ENCODE assay signal across 8 mouse cellular contexts in the genomic region with DNA sequence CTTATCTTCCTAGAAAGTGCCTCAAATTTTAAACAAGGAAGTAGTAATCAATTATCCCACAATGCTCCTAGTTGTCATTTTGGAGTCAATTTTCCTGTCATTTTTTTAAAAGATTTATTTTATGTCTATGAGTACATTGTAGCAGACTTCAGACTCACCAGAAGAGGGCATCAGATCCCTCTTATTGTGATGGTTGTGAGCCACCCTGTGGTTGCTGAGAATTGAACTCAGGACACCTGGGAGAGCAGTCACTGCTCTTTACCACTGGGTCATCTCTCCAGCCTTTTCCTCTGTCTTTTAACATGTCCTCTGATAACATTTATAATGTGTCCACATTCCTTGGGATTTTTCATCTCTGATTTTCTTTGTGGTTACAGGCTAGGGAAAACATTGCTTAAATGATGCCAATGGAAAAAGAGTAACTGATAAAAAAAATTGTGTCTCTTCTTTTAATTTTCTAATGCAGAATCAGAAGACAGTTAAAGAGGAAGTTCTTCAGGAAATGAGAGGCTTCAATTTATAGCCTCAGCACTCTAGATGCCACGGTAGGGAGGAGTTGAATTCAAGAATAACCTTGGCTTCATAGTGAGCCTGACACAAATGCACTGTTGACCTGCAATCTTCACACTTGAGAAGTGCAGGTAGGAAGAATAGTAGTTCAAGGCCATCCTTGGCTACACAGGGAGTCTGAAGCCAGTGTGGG. TPM values are rescaled to one million over a fixed set of nuclear protein-coding genes. Genes with fewer than 3 reads are reported as not detected.
A peak's percentile ranks its signal among the peaks of the same experiment; 100 is the strongest.
DNase-seq lines count a peak whose midpoint lies in the region; ATAC-seq and TF ChIP-seq lines count a peak whose summit lies in the region.

No protein-coding gene starts in this region.

- no peaks in the 10 kb centered on the region for H3K9me3 ChIP-seq in forebrain, embryonic 11.5 days (ENCODE audit: control insufficient read depth, low read length)
- no peaks in the 10 kb centered on the region for H3K9me3 ChIP-seq in kidney, postnatal 0 days (replicated peaks; ENCODE audit: low read length)
- H3K9me3 ChIP-seq in stomach, embryonic 16.5 days (replicated peaks; ENCODE audit: control insufficient read depth, low read length) = no peaks in the 10 kb centered on the region

- WGBS in forebrain, embryonic 11.5 days = 88% methylated on average over 1 of the region's 1 CpGs
- 83% methylated on average over 1 of the region's 1 CpGs for whole genome bisulfite sequencing in kidney, postnatal 0 days
- WGBS in stomach, embryonic 16.5 days = 85% methylated on average over 1 of the region's 1 CpGs

- peak overlapping the region; percentile 59; the same call in 1 of the 2 replicates for H3K27ac ChIP-seq in forebrain, embryonic 11.5 days (ENCODE audit: low read depth, low read length)
- H3K27ac ChIP-seq in kidney, postnatal 0 days = peak overlapping the region; percentile 85
- H3K27ac ChIP-seq in stomach, embryonic 16.5 days (ENCODE audit: low read length) = peak overlapping the region; percentile 69

- no peaks in the 10 kb centered on the region for H3K36me3 ChIP-seq in forebrain, embryonic 11.5 days (ENCODE audit: control insufficient read depth, insufficient read depth, low read length)
- no peaks in the 10 kb centered on the region for H3K36me3 ChIP-seq in kidney, postnatal 0 days (ENCODE audit: insufficient read depth, low read length)
- H3K36me3 ChIP-seq in stomach, embryonic 16.5 days (ENCODE audit: control insufficient read depth, insufficient read depth, low read length) = no peaks in the 10 kb centered on the region

- TF ChIP-seq CTCF in kidney, postnatal 0 days (IDR thresholded peaks at IDR 0.05; ENCODE audit: low read depth) = peak; percentile 84

- peak; percentile 38 for DNase-seq in layer of hippocampus, adult 9-10 months (ENCODE audit: low spot score)
- DNase-seq in layer of hippocampus, postnatal 36 days = no peak
- peak; percentile 65 for DNase-seq in NIH3T3 (ENCODE audit: low read depth)
- DNase-seq in forebrain, embryonic 11.5 days (ENCODE audit: low spot score) = no peak
- peak; percentile 60 for DNase-seq in kidney, postnatal 0 days (ENCODE audit: low spot score)
- DNase-seq in testis, postnatal 14 days (ENCODE audit: low spot score) = no peak

- peaks cover 4% of the 10 kb centered on the region; the same call in 1 of the 2 replicates for H3K4me1 ChIP-seq in forebrain, embryonic 11.5 days (replicated peaks; ENCODE audit: control insufficient read depth, insufficient read depth, low read length)
- H3K4me1 ChIP-seq in kidney, postnatal 0 days (replicated peaks; ENCODE audit: insufficient read depth, low read length) = no peaks in the 10 kb centered on the region
- H3K4me1 ChIP-seq in stomach, embryonic 16.5 days (ENCODE audit: control insufficient read depth, insufficient read depth, low read length) = peaks cover 16% of the 10 kb centered on the region

- peak overlapping the region; percentile 48; the same call in 1 of the 2 replicates for H3K9ac ChIP-seq in forebrain, embryonic 11.5 days (ENCODE audit: low read length)
- no peak overlapping the region for H3K9ac ChIP-seq in kidney, postnatal 0 days (ENCODE audit: low read depth, low read length)
- peak overlapping the region; percentile 54; the same call in 1 of the 2 replicates for H3K9ac ChIP-seq in stomach, embryonic 16.5 days (ENCODE audit: low read length)

- H3K27me3 ChIP-seq in forebrain, embryonic 11.5 days (ENCODE audit: control insufficient read depth, insufficient read depth, low read length) = no peaks in the 10 kb centered on the region
- H3K27me3 ChIP-seq in kidney, postnatal 0 days (ENCODE audit: insufficient read depth, low read length) = no peaks in the 10 kb centered on the region
- H3K27me3 ChIP-seq in stomach, embryonic 16.5 days (ENCODE audit: control insufficient read depth, insufficient read depth, low read length) = no peaks in the 10 kb centered on the region

- peak overlapping the region; percentile 66 for H3K4me3 ChIP-seq in forebrain, embryonic 11.5 days (ENCODE audit: low read depth, low read length)
- peak overlapping the region; percentile 64; the same call in 1 of the 2 replicates for H3K4me3 ChIP-seq in kidney, postnatal 0 days (replicated peaks; ENCODE audit: low read depth, low read length)
- peak overlapping the region; percentile 67 for H3K4me3 ChIP-seq in stomach, embryonic 16.5 days (replicated peaks; ENCODE audit: low read length)

- peak; percentile 57 for ATAC-seq in forebrain, embryonic 11.5 days (replicated peaks; ENCODE audit: low FRiP score)
- ATAC-seq in kidney, postnatal 0 days (replicated peaks; ENCODE audit: low FRiP score, low read depth) = peak; percentile 9; the same call in 1 of the 2 replicates
- ATAC-seq in megakaryocyte, adult 5-6 weeks (ENCODE audit: poor library complexity, severe bottlenecking) = peak; percentile 46
- no peak for ATAC-seq in stomach, embryonic 16.5 days (ENCODE audit: insufficient read depth, low FRiP score)

- H3K4me2 ChIP-seq in forebrain, embryonic 11.5 days (ENCODE audit: low read depth, low read length, severe bottlenecking) = peak overlapping the region; percentile 57
- H3K4me2 ChIP-seq in kidney, postnatal 0 days (ENCODE audit: low read length) = peak overlapping the region; percentile 75
- peak overlapping the region; percentile 76 for H3K4me2 ChIP-seq in stomach, embryonic 16.5 days (ENCODE audit: low read depth, low read length)

RNA-seq across cellular contexts. Expression of gene Fh1, which starts 0.7 kb away (rescaled TPM):
- 10 to 100 TPM; 73.6 to 78.2 TPM for total RNA-seq in layer of hippocampus, postnatal 36 days (2021)
- polyA plus RNA-seq in forebrain, embryonic 11.5 days (2014; fragmentation: Nextera tagmentation; extraction: Ambion mirVana) = 95.7 and 113 TPM in 2 replicates
- polyA plus RNA-seq in kidney, postnatal 0 days (2015; fragmentation: Nextera tagmentation; extraction: Ambion mirVana) = 161 and 162 TPM in 2 replicates
- 85.8 and 106 TPM in 2 replicates for total RNA-seq in megakaryocyte, adult 5-6 weeks (2015)
- total RNA-seq in megakaryocyte, adult 5-6 weeks (2017) = 65.9 and 70.7 TPM in 2 replicates
- 131 and 135 TPM in 2 replicates for polyA plus RNA-seq in stomach, embryonic 16.5 days (2015; fragmentation: Nextera tagmentation; extraction: Ambion mirVana)

RNA-seq across cellular contexts. Expression of gene Kmo, which starts 6.0 kb away (rescaled TPM):
- under 1 TPM in 1 of 2 experiments, not detected in 1; 0.38 TPM for total RNA-seq in layer of hippocampus, postnatal 36 days (2021)
- 0.25 TPM in 1 of 2 replicates, not detected in the other for polyA plus RNA-seq in forebrain, embryonic 11.5 days (2014; fragmentation: Nextera tagmentation; extraction: Ambion mirVana)
- 0.43 and 0.49 TPM in 2 replicates for polyA plus RNA-seq in kidney, postnatal 0 days (2015; fragmentation: Nextera tagmentation; extraction: Ambion mirVana)
- 15.3 and 15.9 TPM in 2 replicates for total RNA-seq in megakaryocyte, adult 5-6 weeks (2015)
- total RNA-seq in megakaryocyte, adult 5-6 weeks (2017) = 27.6 and 34.5 TPM in 2 replicates
- polyA plus RNA-seq in stomach, embryonic 16.5 days (2015; fragmentation: Nextera tagmentation; extraction: Ambion mirVana) = 0.70 and 1.2 TPM in 2 replicates

Comparison
In these comparisons a context has a peak if more than half of its experiments do, and no peak if none do; other contexts are left out.
1. DNase-seq: peak in layer of hippocampus, adult 9-10 months (single experiment), NIH3T3 (single experiment) and kidney, postnatal 0 days (single experiment); none in layer of hippocampus, postnatal 36 days (0 of 2), forebrain, embryonic 11.5 days (single experiment) and testis, postnatal 14 days (single experiment).
2. Peak in every context shown above with its lines, with median percentiles within 50 percentile points of each other: H3K27ac ChIP-seq, H3K4me2 ChIP-seq and H3K4me3 ChIP-seq.